Mouse (Mus musculus): ENCODE measurements at regions not wholly inside any gene's neighbourhood (a gene's known extent, or its start where the extent isn't known, plus 50 kb on each side); places are given as distances from the start of the nearest gene placed in this dataset.

DNA sequence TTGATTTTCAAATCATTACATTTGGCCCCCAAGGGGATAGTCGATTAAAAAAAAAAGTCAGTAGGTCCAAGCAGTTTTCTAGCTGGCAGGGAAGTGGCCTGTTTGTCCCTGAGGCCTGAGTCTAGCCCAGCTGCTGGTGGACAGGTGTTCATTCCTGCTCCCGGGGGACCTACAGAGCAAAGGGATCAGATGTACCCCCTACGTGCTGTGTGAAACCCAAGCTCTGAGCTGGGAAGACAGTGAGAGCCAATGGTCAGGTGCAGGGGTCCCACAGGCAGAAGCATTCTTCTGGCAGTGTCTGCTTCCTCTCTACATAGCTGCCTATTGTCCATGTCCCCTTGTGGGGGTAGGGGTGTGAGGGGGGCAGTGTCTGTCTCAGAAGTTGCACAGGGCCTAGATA lies 653.2 kb upstream of the 3110018I06Rik start:
- 72% methylated on average over 3 of the region's 3 CpGs for WGBS
- Histone ChIP-seq H3K9ac (no peak overlapping the region), H3K4me1 (replicated peaks) (peaks cover 9% of the 10 kb centered on the region), H3K27me3 (no peaks in the 10 kb centered on the region), H3K27ac (replicated peaks) (no peak overlapping the region), H3K36me3 (no peaks in the 10 kb centered on the region), H3K4me3 (no peak overlapping the region), H3K4me2 (no peak overlapping the region), H3K9me3 (no peaks in the 10 kb centered on the region)
- no peak for ATAC-seq (ENCODE audit: low FRiP score, low read depth)

DNA sequence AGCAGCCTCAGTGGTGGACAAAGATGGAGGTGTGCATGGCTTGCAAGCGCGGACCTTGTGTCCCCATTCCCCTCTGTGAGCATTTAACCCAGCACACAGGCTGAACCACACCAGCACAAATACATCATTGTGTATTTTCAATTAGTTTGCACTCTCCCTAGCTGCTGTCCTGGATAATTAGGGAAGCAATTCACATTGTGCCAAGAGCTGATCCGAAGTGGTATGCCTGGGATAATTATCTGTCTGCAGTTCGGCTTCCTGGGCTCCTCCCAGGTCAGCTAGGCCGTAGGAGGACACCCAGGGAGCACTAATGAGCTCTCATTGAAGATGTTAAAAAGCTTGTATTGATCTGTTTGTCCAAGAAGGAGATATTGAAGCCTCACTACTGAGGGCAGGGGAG lies 648.8 kb upstream of the 3110018I06Rik start:
- Histone ChIP-seq H3K4me1 (replicated peaks) (peaks cover 26% of the 10 kb centered on the region), H3K27me3 (no peaks in the 10 kb centered on the region), H3K4me2 (no peak overlapping the region), H3K4me3 (no peak overlapping the region), H3K9me3 (no peaks in the 10 kb centered on the region), H3K9ac (no peak overlapping the region), H3K36me3 (no peaks in the 10 kb centered on the region), H3K27ac (replicated peaks) (no peak overlapping the region)
- ATAC-seq (ENCODE audit: low FRiP score, low read depth): no peak
- 18% methylated on average over 5 of the region's 5 CpGs for WGBS

DNA sequence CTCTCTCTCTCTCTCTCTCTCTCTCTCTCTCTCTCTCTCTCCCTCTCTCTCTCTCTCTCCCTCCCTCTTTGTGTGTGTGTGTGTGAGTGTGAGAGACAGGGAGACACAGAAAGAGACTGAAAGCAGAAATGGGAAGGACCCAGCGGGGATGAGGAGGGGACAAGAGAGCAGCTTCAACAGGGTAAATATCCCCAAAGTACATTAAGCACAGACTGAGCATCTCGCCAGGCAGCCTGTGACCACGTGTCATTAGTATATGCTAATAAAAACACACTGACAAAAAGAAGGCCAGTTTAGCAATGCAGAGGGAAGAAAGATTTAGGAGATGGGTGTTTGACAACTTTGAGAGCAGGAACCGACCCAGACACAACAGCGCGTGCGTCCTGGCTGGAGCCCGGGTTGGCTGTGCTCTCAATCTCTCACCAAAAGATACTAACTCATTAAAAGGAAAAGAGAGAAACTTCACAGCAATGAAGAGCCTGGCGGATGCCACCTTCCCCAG lies 648.2 kb upstream of the 3110018I06Rik start:
- no peak for ATAC-seq (ENCODE audit: low FRiP score, low read depth)
- Histone ChIP-seq H3K9ac (no peak overlapping the region), H3K4me3 (no peak overlapping the region), H3K9me3 (no peaks in the 10 kb centered on the region), H3K4me2 (no peak overlapping the region), H3K4me1 (replicated peaks) (peaks cover 26% of the 10 kb centered on the region), H3K27ac (replicated peaks) (no peak overlapping the region), H3K36me3 (no peaks in the 10 kb centered on the region), H3K27me3 (no peaks in the 10 kb centered on the region)
- WGBS: 49% methylated on average over 9 of the region's 9 CpGs

DNA sequence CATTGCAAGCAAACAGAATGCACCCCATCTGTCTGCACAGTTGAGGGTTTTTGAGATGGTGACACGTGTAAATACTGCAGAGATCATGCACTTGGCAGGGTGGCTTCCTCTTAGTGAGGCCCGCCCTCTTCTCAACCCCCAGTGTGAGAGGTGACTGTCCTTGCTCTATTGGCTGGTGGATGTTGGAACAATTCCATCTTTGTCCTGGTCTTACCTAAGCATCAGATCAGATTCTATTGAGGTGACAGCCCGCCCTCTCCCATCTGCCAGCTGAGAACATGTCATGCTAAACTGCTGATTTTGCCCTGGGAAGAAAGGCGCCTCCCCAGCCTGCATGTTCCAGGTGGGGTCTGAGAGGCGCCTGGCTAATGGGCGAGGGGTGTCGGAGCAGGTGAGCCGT lies 646.4 kb upstream of the 3110018I06Rik start:
- H3K36me3 ChIP-seq: no peaks in the 10 kb centered on the region
- H3K9me3 ChIP-seq: no peaks in the 10 kb centered on the region
- H3K27me3 ChIP-seq: no peaks in the 10 kb centered on the region
- 40% methylated on average over 8 of the region's 8 CpGs for WGBS
- peak; percentile 15; the same call in 1 of the 2 replicates for ATAC-seq (ENCODE audit: low FRiP score, low read depth)
- no peak overlapping the region for H3K27ac ChIP-seq (replicated peaks)
- H3K9ac ChIP-seq: no peak overlapping the region
- H3K4me2 ChIP-seq: no peak overlapping the region
- peaks cover 26% of the 10 kb centered on the region for H3K4me1 ChIP-seq (replicated peaks)
- H3K4me3 ChIP-seq: no peak overlapping the region

DNA sequence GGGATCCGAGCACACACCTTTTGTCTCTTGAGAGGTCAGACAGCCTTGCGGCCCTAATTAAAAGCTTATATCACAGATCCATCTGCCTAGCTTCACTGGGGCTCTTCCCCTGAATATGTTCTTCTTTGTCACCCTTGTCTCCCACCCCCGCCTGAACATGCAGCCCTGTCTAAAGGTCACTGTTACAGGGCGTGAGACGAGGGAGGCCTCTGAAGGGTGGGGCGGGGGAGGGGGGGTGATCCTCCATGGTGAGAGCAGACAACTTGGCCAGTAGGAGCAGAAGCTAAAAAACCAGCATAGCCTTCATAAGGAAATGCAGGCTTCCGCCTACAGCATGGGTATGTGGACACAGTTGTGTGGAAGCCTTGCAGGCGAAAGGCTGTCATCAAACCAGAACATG lies 646.0 kb upstream of the 3110018I06Rik start:
- no peak overlapping the region for H3K9ac ChIP-seq
- H3K27ac ChIP-seq (replicated peaks): no peak overlapping the region
- WGBS: 38% methylated on average over 8 of the region's 8 CpGs
- no peaks in the 10 kb centered on the region for H3K9me3 ChIP-seq
- ATAC-seq (ENCODE audit: low FRiP score, low read depth): no peak
- H3K4me2 ChIP-seq: no peak overlapping the region
- H3K36me3 ChIP-seq: no peaks in the 10 kb centered on the region
- no peak overlapping the region for H3K4me3 ChIP-seq
- H3K27me3 ChIP-seq: no peaks in the 10 kb centered on the region
- H3K4me1 ChIP-seq (replicated peaks): peaks cover 26% of the 10 kb centered on the region

DNA sequence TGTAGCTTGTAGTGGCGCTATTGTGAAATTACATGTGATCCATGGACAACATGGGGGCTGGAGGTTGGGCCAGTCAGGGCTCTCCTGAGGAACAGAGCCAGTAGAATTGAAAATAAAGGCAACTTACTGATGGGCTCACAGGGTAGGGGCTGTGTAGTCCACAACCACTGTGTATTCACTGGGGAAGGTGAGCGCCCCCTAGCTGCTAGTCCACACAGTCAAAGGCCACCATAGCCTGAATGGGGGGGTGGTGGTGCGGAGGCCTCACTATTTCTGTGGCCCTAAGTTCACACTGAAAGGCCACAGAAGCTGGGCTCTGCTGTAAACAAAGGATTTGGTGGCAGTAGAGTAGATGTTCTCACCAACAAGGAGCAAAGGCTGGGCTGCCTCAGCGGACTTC lies 636.8 kb upstream of the 3110018I06Rik start:
- Histone ChIP-seq H3K4me2 (no peak overlapping the region), H3K9ac (no peak overlapping the region), H3K4me3 (no peak overlapping the region), H3K9me3 (no peaks in the 10 kb centered on the region), H3K27me3 (no peaks in the 10 kb centered on the region), H3K36me3 (no peaks in the 10 kb centered on the region), H3K4me1 (replicated peaks) (no peaks in the 10 kb centered on the region), H3K27ac (replicated peaks) (no peak overlapping the region)
- no peak for ATAC-seq (ENCODE audit: low FRiP score, low read depth)
- 74% methylated on average over 4 of the region's 4 CpGs for WGBS

DNA sequence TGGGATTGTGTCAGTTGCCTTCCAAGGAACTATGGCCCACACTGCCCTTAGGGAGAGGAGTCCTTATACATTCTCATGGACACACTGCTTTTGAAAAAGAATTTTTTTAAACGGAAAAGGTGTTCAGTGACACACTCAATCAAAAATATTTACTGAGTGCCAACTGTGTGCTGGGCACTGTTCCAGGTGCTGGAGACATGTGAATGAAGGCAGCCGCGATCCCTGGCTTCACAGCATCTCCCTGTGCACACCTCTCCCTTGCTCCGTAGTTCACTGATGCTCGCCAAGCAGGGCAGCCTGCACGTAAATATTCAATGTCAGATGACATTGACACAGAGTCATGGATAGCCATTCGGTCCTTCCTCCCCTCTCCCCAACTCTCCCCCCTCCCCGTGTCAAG lies 635.7 kb upstream of the 3110018I06Rik start:
- Histone ChIP-seq H3K4me2 (no peak overlapping the region), H3K27me3 (no peaks in the 10 kb centered on the region), H3K27ac (replicated peaks) (no peak overlapping the region), H3K9me3 (no peaks in the 10 kb centered on the region), H3K9ac (no peak overlapping the region), H3K4me3 (no peak overlapping the region), H3K4me1 (replicated peaks) (no peaks in the 10 kb centered on the region), H3K36me3 (no peaks in the 10 kb centered on the region)
- ATAC-seq (ENCODE audit: low FRiP score, low read depth): no peak
- 72% methylated on average over 8 of the region's 8 CpGs for WGBS

DNA sequence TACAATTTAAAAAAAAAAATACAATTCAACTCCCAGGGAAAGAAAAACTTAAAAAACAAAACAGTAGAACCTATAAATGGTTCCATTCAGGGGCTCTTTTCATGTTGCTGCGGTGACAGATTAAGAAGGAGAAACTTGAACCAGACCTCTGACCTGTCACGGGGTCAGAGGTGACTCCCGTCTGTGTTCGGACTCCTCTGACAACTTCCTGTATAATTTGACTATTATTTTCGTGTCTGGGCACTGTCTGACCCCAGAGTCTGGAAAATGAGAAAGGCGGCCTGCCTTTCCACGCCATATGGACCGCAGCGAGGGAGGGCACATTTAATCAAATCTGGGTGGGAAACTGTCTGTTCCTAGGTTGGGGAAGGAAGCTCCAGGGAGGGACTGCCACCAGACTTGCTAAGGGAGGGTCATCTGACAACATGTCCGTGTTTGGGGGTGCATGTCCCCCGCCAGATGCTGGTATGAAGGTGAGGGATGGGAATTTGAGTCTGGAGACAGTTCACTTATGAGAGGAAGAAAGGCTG lies 634.7 kb upstream of the 3110018I06Rik start:
- H3K4me3 ChIP-seq: no peak overlapping the region
- no peak overlapping the region for H3K27ac ChIP-seq (replicated peaks)
- no peaks in the 10 kb centered on the region for H3K27me3 ChIP-seq
- H3K36me3 ChIP-seq: no peaks in the 10 kb centered on the region
- no peaks in the 10 kb centered on the region for H3K4me1 ChIP-seq (replicated peaks)
- ATAC-seq (ENCODE audit: low FRiP score, low read depth): no peak
- no peak overlapping the region for H3K9ac ChIP-seq
- no peaks in the 10 kb centered on the region for H3K9me3 ChIP-seq
- 25% methylated on average over 11 of the region's 11 CpGs for WGBS
- H3K4me2 ChIP-seq: no peak overlapping the region

DNA sequence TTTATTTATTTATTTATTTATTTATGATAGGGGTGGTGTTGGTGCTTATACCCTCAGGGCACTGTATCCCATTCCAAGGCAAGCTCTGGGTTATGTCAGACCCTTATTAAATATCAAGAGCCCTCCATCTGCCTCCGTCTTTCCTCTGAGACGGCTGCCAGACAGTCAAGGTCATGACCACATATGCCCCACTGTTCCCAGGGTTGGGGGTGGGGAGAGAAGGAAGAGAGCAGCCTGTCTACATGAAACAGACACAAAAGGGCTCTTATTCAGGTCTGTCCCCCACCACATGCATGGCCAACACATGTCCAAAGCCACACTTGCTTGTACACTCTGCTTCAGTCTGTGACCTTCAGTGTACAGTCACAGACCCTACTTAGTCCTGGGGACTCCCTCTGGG lies 632.9 kb upstream of the 3110018I06Rik start:
- no peaks in the 10 kb centered on the region for H3K4me1 ChIP-seq (replicated peaks)
- WGBS: 38% methylated on average over 2 of the region's 2 CpGs
- no peak overlapping the region for H3K27ac ChIP-seq (replicated peaks)
- no peak overlapping the region for H3K4me3 ChIP-seq
- no peak overlapping the region for H3K9ac ChIP-seq
- no peaks in the 10 kb centered on the region for H3K27me3 ChIP-seq
- H3K4me2 ChIP-seq: no peak overlapping the region
- H3K9me3 ChIP-seq: no peaks in the 10 kb centered on the region
- no peaks in the 10 kb centered on the region for H3K36me3 ChIP-seq
- ATAC-seq (ENCODE audit: low FRiP score, low read depth): no peak

DNA sequence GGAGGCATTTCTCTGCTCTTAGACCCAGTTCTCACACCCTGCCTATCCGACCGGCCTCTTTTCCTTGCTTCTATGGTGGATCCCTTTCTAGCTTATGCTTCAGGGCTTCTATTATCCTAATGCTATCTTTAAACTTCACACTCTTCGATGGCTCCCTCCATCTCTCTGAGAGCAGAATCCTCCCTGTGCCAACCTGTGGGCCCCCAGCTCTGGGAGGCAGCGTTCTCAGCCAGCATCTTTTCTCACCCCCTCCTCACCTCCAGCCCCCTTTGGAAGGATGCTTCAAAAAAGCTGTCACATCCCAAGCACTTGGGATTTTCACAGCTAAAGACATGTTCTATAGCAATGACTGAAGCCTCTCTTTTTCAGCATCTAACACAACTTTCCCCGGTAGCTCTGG lies 626.8 kb upstream of the 3110018I06Rik start:
- H3K4me3 ChIP-seq: no peak overlapping the region
- no peak overlapping the region for H3K4me2 ChIP-seq
- 93% methylated on average over 5 of the region's 5 CpGs for WGBS
- no peak overlapping the region for H3K27ac ChIP-seq (replicated peaks)
- H3K9ac ChIP-seq: no peak overlapping the region
- no peaks in the 10 kb centered on the region for H3K36me3 ChIP-seq
- no peaks in the 10 kb centered on the region for H3K27me3 ChIP-seq
- no peak for ATAC-seq (ENCODE audit: low FRiP score, low read depth)
- H3K9me3 ChIP-seq: no peaks in the 10 kb centered on the region
- H3K4me1 ChIP-seq (replicated peaks): no peaks in the 10 kb centered on the region

DNA sequence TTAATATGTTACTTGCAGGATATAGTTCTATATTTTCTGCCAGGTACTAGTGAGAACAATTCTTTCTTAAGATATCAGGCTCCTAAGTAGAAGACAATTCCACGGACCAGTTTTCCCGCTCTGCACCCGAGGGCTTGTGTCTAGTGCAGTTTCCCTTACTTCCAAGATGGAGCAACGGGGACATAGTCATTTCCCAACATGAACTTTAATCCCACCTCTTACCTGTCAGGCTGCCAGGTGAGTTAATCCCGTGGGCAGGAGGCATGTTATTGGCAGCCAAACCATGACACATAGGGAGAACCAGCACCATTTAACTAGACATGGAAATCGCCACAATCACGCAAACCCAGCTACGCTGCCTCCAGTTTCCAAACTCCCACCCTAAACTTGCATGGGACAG lies 624.4 kb upstream of the 3110018I06Rik start:
- no peak for ATAC-seq (ENCODE audit: low FRiP score, low read depth)
- H3K4me1 ChIP-seq (replicated peaks): no peaks in the 10 kb centered on the region
- no peak overlapping the region for H3K9ac ChIP-seq
- no peak overlapping the region for H3K4me2 ChIP-seq
- H3K27ac ChIP-seq (replicated peaks): no peak overlapping the region
- H3K27me3 ChIP-seq: no peaks in the 10 kb centered on the region
- H3K4me3 ChIP-seq: no peak overlapping the region
- H3K9me3 ChIP-seq: no peaks in the 10 kb centered on the region
- no peaks in the 10 kb centered on the region for H3K36me3 ChIP-seq
- 94% methylated on average over 8 of the region's 8 CpGs for WGBS

DNA sequence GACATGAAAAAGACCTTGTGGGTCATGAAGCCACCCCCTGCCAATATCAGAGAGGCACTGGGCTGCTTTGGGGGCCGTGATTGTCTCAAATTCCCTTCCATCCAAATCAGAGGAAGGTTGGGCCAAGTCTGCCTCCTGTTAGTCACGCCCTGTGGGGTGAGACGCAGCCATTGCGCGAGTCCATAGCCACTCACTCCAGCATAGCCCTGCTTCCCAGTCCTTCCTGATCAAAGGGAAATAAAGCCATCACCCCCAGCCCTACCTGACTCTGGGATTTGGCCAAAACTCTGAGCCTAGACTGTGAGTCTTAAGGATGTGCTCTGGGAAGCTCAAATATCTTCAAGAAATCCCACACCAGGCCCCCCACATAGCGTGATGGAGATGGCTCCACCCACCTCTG lies 620.4 kb upstream of the 3110018I06Rik start:
- ATAC-seq (ENCODE audit: low FRiP score, low read depth): no peak
- Histone ChIP-seq H3K9ac (no peak overlapping the region), H3K27ac (replicated peaks) (no peak overlapping the region), H3K27me3 (no peaks in the 10 kb centered on the region), H3K9me3 (no peaks in the 10 kb centered on the region), H3K4me2 (no peak overlapping the region), H3K36me3 (no peaks in the 10 kb centered on the region), H3K4me1 (replicated peaks) (no peaks in the 10 kb centered on the region), H3K4me3 (no peak overlapping the region)
- WGBS: 72% methylated on average over 6 of the region's 6 CpGs

DNA sequence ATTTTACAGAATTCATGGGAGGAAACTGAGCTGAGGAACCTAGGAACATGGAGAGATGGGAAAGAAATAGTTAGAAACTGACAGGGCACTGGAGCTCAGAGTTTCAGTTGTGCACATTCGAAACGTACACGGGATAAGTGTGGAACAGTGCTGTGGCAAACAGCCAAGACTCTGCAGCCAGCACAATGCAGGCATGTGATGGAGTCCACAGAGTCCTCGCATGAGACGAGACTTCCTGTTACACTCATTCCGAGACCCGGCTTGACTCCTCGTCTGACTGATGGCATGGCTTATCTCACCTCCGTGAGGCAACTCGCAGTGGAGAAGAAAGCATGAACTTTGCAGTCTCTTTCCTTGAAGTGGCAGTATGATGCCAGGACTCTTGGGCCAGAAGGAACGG lies 617.0 kb upstream of the 3110018I06Rik start:
- no peak overlapping the region for H3K4me2 ChIP-seq
- no peak overlapping the region for H3K4me3 ChIP-seq
- no peak overlapping the region for H3K27ac ChIP-seq (replicated peaks)
- H3K4me1 ChIP-seq (replicated peaks): no peaks in the 10 kb centered on the region
- H3K9ac ChIP-seq: no peak overlapping the region
- ATAC-seq (ENCODE audit: low FRiP score, low read depth): no peak
- H3K27me3 ChIP-seq: no peaks in the 10 kb centered on the region
- no peaks in the 10 kb centered on the region for H3K9me3 ChIP-seq
- WGBS: 60% methylated on average over 11 of the region's 11 CpGs
- H3K36me3 ChIP-seq: no peaks in the 10 kb centered on the region
